In the genomic region with DNA sequence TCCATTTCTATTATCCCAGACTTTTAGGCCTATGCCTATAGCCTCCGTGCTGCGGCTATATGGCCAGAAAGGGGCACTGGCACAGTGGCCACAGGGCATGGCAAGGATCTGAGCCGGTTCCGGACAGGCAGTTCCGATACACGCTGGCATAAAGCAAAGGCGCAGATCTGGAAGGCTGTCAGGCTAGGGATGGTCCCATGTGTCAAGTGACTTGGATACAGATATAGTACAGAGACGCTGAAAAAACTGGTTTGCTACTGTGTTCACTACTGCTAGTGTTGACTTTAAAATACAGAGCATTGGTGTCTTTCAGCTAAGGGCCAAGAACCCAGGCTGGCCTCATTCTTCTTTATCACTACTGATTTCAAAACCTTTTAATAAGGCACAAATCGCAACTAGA, we compare ENCODE assay signal across 9 mouse cellular contexts. TPM values are rescaled to one million over a fixed set of nuclear protein-coding genes. Genes with fewer than 3 reads are reported as not detected.
DNase-seq lines count a peak whose midpoint lies in the region; ATAC-seq and TF ChIP-seq lines count a peak whose summit lies in the region.
"Had no signal": no experiment of that assay in that cellular context is flagged by ENCODE, and none has a peak within 500 bp of the region (broad histone marks: within the 10 kb centered on the region; RNA-seq: fewer than 3 reads in every experiment).

No protein-coding gene starts in this region.

- H3K27me3 ChIP-seq in kidney, postnatal 0 days (ENCODE audit: insufficient read depth, low read length) = no peaks in the 10 kb centered on the region
- H3K27me3 ChIP-seq in MEL (ENCODE audit: control insufficient read depth in 1 of 2, insufficient read depth in 2 of 2, low read length in 2 of 2) = no peaks in the 10 kb centered on the region; a peak in 1 of 4 replicates
- H3K27me3 ChIP-seq in heart, adult 2 months (ENCODE audit: control insufficient read depth, insufficient read depth, low read length) = no peaks in the 10 kb centered on the region
- H3K27me3 ChIP-seq in limb, embryonic 10.5 days (ENCODE audit: low read depth, poor library complexity, severe bottlenecking) = no peaks in the 10 kb centered on the region

- H3K9me3 ChIP-seq in kidney, postnatal 0 days (replicated peaks; ENCODE audit: low read length) = no peaks in the 10 kb centered on the region
- H3K9me3 ChIP-seq in MEL (replicated peaks; ENCODE audit: insufficient read depth, low read length) = no peaks in the 10 kb centered on the region
- no peaks in the 10 kb centered on the region for H3K9me3 ChIP-seq in limb, embryonic 10.5 days (replicated peaks)

- TF ChIP-seq CTCF in kidney, postnatal 0 days (IDR thresholded peaks at IDR 0.05; ENCODE audit: low read depth) = no peak
- TF ChIP-seq CTCF in MEL (IDR thresholded peaks at IDR 0.05 in 2 of 3, conservative IDR thresholded peaks at IDR 0.05 in 1 of 3; ENCODE audit: control insufficient read depth in 1 of 3, insufficient read depth in 1 of 3, low read depth in 2 of 3, low read length in 3 of 3, poor library complexity in 1 of 3, severe bottlenecking in 1 of 3) = no peak
- no peak for TF ChIP-seq CTCF in heart, adult 2 months (IDR thresholded peaks at IDR 0.05)

- no peak overlapping the region for H3K9ac ChIP-seq in kidney, postnatal 0 days (ENCODE audit: low read depth, low read length)
- H3K9ac ChIP-seq in MEL (ENCODE audit: control insufficient read depth, low read depth, low read length, poor library complexity, severe bottlenecking) = no peak overlapping the region
- no peak overlapping the region; the same call in 1 of the 2 replicates for H3K9ac ChIP-seq in heart, adult 2 months (ENCODE audit: low read depth, low read length)

- H3K4me1 ChIP-seq in kidney, postnatal 0 days (replicated peaks; ENCODE audit: insufficient read depth, low read length) = peaks cover 27% of the 10 kb centered on the region
- H3K4me1 ChIP-seq in MEL (ENCODE audit: control insufficient read depth in 1 of 2, insufficient read depth in 2 of 2, low read length in 2 of 2) = peaks cover 0 to 15% of the 10 kb centered on the region in 2 experiments; a peak in 3 of 4 replicates
- peaks cover 33% of the 10 kb centered on the region for H3K4me1 ChIP-seq in heart, adult 2 months (ENCODE audit: control insufficient read depth, insufficient read depth, low read length)
- peaks cover 49% of the 10 kb centered on the region for H3K4me1 ChIP-seq in limb, embryonic 10.5 days

- TF ChIP-seq POLR2A in MEL (IDR thresholded peaks at IDR 0.05; ENCODE audit: control insufficient read depth in 1 of 2, insufficient read depth in 1 of 2, low read depth in 1 of 2, low read length in 2 of 2, poor library complexity in 1 of 2) = no peak
- TF ChIP-seq POLR2A in heart, adult 2 months (IDR thresholded peaks at IDR 0.05; ENCODE audit: insufficient read depth, low read depth, low read length) = no peak

- H3K4me2 ChIP-seq in kidney, postnatal 0 days (ENCODE audit: low read length) = no peak overlapping the region

- ATAC-seq in kidney, postnatal 0 days (replicated peaks; ENCODE audit: low FRiP score, low read depth) = no peak
- no peak for ATAC-seq in megakaryocyte progenitor cell, adult 5-6 weeks (replicated peaks; ENCODE audit: poor library complexity)
- ATAC-seq in activated CD4-positive, CD25-positive, alpha-beta regulatory T cell, adult 4 months = no peak

- no peak overlapping the region for H3K4me3 ChIP-seq in kidney, postnatal 0 days (replicated peaks; ENCODE audit: low read depth, low read length)
- H3K4me3 ChIP-seq in MEL (ENCODE audit: control insufficient read depth in 1 of 2, insufficient read depth in 1 of 2, low read depth in 2 of 2, low read length in 2 of 2) = no peak overlapping the region
- no peak overlapping the region for H3K4me3 ChIP-seq in heart, adult 2 months
- no peak overlapping the region for H3K4me3 ChIP-seq in limb, embryonic 10.5 days

- TF ChIP-seq EP300 in MEL (IDR thresholded peaks at IDR 0.05; ENCODE audit: low read depth in 1 of 2, low read length in 2 of 2) = no peak
- TF ChIP-seq EP300 in heart, adult 2 months (IDR thresholded peaks at IDR 0.05; ENCODE audit: insufficient read depth, low read depth, low read length) = 0 out of 2 replicates have a peak, but pooled peaks have one; percentile 16

- no peak for DNase-seq in kidney, postnatal 0 days (ENCODE audit: low spot score)
- DNase-seq in kidney, postnatal 36 days = no peak
- DNase-seq in MEL (ENCODE audit: low read depth, low spot score) = no peak
- peak; percentile 68 to 72 for DNase-seq in heart, adult 2 months
- DNase-seq in limb, embryonic 10.5 days (ENCODE audit: low spot score) = no peak
- DNase-seq in adrenal gland, adult 18-20 months (ENCODE audit: low spot score in 2 of 2) = no peak
- DNase-seq: lung, adult 2 months had no signal

- intact Hi-C loops in heart, adult 2 months (cut with DNase I) = loop anchor here (2.0 to 5.0 kb wide), 2 partner anchors 35 to 74 kb away; a partner anchor contains a TSS

- WGBS in kidney, postnatal 0 days = 79% methylated on average over 9 of the region's 9 CpGs
- WGBS in heart, adult 2 months = 23% methylated on average over 9 of the region's 9 CpGs
- 91% methylated on average over 9 of the region's 9 CpGs for WGBS in limb, embryonic 10.5 days

- no peak for TF ChIP-seq RAD21 in MEL (IDR thresholded peaks at IDR 0.05; ENCODE audit: low read depth, low read length)

- peak overlapping the region; percentile 62 for H3K27ac ChIP-seq in kidney, postnatal 0 days
- no peak overlapping the region for H3K27ac ChIP-seq in MEL (ENCODE audit: control insufficient read depth, low read depth, low read length)
- H3K27ac ChIP-seq in heart, adult 2 months = peak overlapping the region; percentile 81
- peak overlapping the region; percentile 62; the same call in 1 of the 2 replicates for H3K27ac ChIP-seq in limb, embryonic 10.5 days

- H3K36me3 ChIP-seq in kidney, postnatal 0 days (ENCODE audit: insufficient read depth, low read length) = peaks cover 31% of the 10 kb centered on the region
- peaks cover 0 to 11% of the 10 kb centered on the region in 2 experiments; a peak in 2 of 4 replicates for H3K36me3 ChIP-seq in MEL (ENCODE audit: control insufficient read depth in 1 of 2, insufficient read depth in 2 of 2, low read length in 2 of 2)
- H3K36me3 ChIP-seq in heart, adult 2 months (ENCODE audit: control insufficient read depth, insufficient read depth, low read length) = peaks cover 21% of the 10 kb centered on the region
- H3K36me3 ChIP-seq in limb, embryonic 10.5 days = peaks cover 44% of the 10 kb centered on the region

- no peaks in the 10 kb centered on the region for H3K79me2 ChIP-seq in MEL (ENCODE audit: control insufficient read depth, insufficient read depth, low read length, poor library complexity)
- H3K79me2 ChIP-seq in heart, adult 2 months (replicated peaks; ENCODE audit: control insufficient read depth, insufficient read depth, low read length) = no peaks in the 10 kb centered on the region

TF ChIP-seq in MEL, 35 proteins besides CTCF, POLR2A, EP300 and RAD21:
- TF ChIP-seq MAZ (IDR thresholded peaks at IDR 0.05; ENCODE audit: low read depth, low read length) (0 out of 2 replicates have a peak, but pooled peaks have one; percentile 1), TAL1 (IDR thresholded peaks at IDR 0.05; ENCODE audit: low read length) (no peak)

RNA-seq across cellular contexts. Expression of a gene that starts 52.3 kb away (rescaled TPM):
- polyA plus RNA-seq in kidney, postnatal 0 days (2015; fragmentation: Nextera tagmentation; extraction: Ambion mirVana) = 79.0 and 83.3 TPM in 2 replicates
- total RNA-seq in MEL (2012; rRNA removed) = 22.1 and 24.8 TPM in 2 replicates
- 10 to 100 TPM in 1 of 2 experiments, not detected in 1; 26.8 TPM for polyA plus RNA-seq in MEL (2012; ENCODE audit: insufficient read depth in 1 of 2, insufficient read length in 2 of 2, low read depth in 1 of 2, low replicate concordance in 2 of 2, missing spikeins in 1 of 2)
- 10 to 100 TPM; 10.9 to 15.7 TPM for total RNA-seq in heart, adult 2 months (2021)
- 3.6 and 6.2 TPM in 2 replicates for polyA plus RNA-seq in heart, adult 2 months (2012; rRNA removed)
- 61.2 and 74.4 TPM in 2 replicates for polyA plus RNA-seq in limb, embryonic 10.5 days (2016; fragmentation: Nextera tagmentation; extraction: Ambion mirVana)
- 10 to 100 TPM; 29.3 to 35.8 TPM for total RNA-seq in adrenal gland, adult 18-20 months (2021)
- 49.7 and 54.0 TPM in 2 replicates for total RNA-seq in megakaryocyte progenitor cell, adult 5-6 weeks (2015)
- 22.7 and 34.2 TPM in 2 replicates for total RNA-seq in megakaryocyte progenitor cell, adult 5-6 weeks (2017)
- polyA plus RNA-seq in activated CD4-positive, CD25-positive, alpha-beta regulatory T cell, adult 4 months (2017; shearing (Covaris generic)) = 10 to 100 TPM; 57.6 to 71.0 TPM

Comparison
In these comparisons a context has a peak if more than half of its experiments do, and no peak if none do; other contexts are left out.
1. DNase-seq: peak in heart, adult 2 months (2 of 2); none in kidney, postnatal 0 days (single experiment), kidney, postnatal 36 days (0 of 2), MEL (single experiment), limb, embryonic 10.5 days (single experiment) and adrenal gland, adult 18-20 months (0 of 2).